Mouse (Mus musculus) small intestine, adult 2 months (tissue): ENCODE data around the gene Trip6.

Experiments
- CTCF ChIP-seq: fragments of 200-500 bp; IDR thresholded peaks from 2 replicates; pipeline ENCODE4 v1.5.1; 2012; ENCODE audit warnings: low read depth, mild to moderate bottlenecking, control low read depth, inconsistent platforms, low read length, moderate library complexity, mixed read lengths; ENCODE audit not compliant: insufficient replicate concordance, insufficient read length; ENCODE audit errors: extremely low read depth
- POLR2A ChIP-seq: fragments of 200-500 bp; IDR thresholded peaks from 2 replicates; pipeline ENCODE4 v1.6.1; 2012; ENCODE audit warnings: low read depth, mild to moderate bottlenecking, control low read depth, inconsistent platforms, low read length, moderate library complexity

GRCm38 (mm10) chr5:137333512-137334174 lies 19.4 kb upstream of the Trip6 start, which contains the start of gene Slc12a9:
- TF ChIP-seq POLR2A: peak; percentile 37
- TF ChIP-seq CTCF: peak; percentile 72
